Mouse (Mus musculus) CH12.LX (cell line): ENCODE measurements around the gene Sec1.

Source experiments
- CTCF ChIP-seq, 2 experiments: IDR thresholded peaks in 1 of 2; conservative IDR thresholded peaks in 1 of 2; 2 replicates each; pipeline ENCODE4 v1.5.1; 2011 to 2012; ENCODE audit warnings: low read depth in 2 of 2, low read length in 2 of 2, improper control_type of control experiment in 1 of 2, inconsistent platforms in 1 of 2, mild to moderate bottlenecking in 1 of 2, moderate library complexity in 1 of 2
- E2F4 ChIP-seq: IDR thresholded peaks from 2 replicates; pipeline ENCODE4 v1.6.1; 2011; ENCODE audit warnings: low read depth, low read length, improper control_type of control experiment; ENCODE audit not compliant: insufficient replicate concordance
- EP300 ChIP-seq: IDR thresholded peaks from 2 replicates; pipeline ENCODE4 v1.6.1; 2011; ENCODE audit warnings: low read length, improper control_type of control experiment
- KAT2A ChIP-seq: IDR thresholded peaks from 2 replicates; pipeline ENCODE4 v1.6.1; 2012; ENCODE audit warnings: low read length, improper control_type of control experiment, inconsistent platforms; ENCODE audit not compliant: insufficient replicate concordance
- MAFK ChIP-seq: IDR thresholded peaks from 2 replicates; pipeline ENCODE4 v1.6.1; 2011; ENCODE audit warnings: low read length, improper control_type of control experiment; ENCODE audit not compliant: insufficient replicate concordance
- SIN3A ChIP-seq: IDR thresholded peaks from 2 replicates; pipeline ENCODE4 v1.6.1; 2012; ENCODE audit warnings: low read length, improper control_type of control experiment, inconsistent platforms
- TBP ChIP-seq: conservative IDR thresholded peaks from 2 replicates; pipeline ENCODE4 v1.6.1; 2011; ENCODE audit warnings: low read depth, low read length, improper control_type of control experiment
- USF1 ChIP-seq: IDR thresholded peaks from 2 replicates; pipeline ENCODE4 v1.6.1; 2014; ENCODE audit warnings: low read depth, mild to moderate bottlenecking, inconsistent platforms, low read length, improper control_type of control experiment
- USF2 ChIP-seq: conservative IDR thresholded peaks from 2 replicates; pipeline ENCODE4 v1.6.1; 2011; ENCODE audit warnings: low read depth, low read length, improper control_type of control experiment

- TF ChIP-seq E2F4, result no peak
- no peak for TF ChIP-seq TBP
- no peak for TF ChIP-seq EP300
- no peak for TF ChIP-seq KAT2A
- TF ChIP-seq MAFK, result no peak
- TF ChIP-seq CTCF (conservative IDR thresholded peaks at IDR 0.05 in 1 of 2, IDR thresholded peaks at IDR 0.05 in 1 of 2; ENCODE audit: low read depth in 2 of 2, low read length in 2 of 2), result no peak
- no peak for TF ChIP-seq USF1
- TF ChIP-seq USF2, result no peak
- no peak for TF ChIP-seq SIN3A
These were observed 29.6 kb upstream of the Sec1 start for GRCm38 (mm10) chr7:45723781-45724180.
